Mouse (Mus musculus): ENCODE measurements around the gene Dab1.

DNA sequence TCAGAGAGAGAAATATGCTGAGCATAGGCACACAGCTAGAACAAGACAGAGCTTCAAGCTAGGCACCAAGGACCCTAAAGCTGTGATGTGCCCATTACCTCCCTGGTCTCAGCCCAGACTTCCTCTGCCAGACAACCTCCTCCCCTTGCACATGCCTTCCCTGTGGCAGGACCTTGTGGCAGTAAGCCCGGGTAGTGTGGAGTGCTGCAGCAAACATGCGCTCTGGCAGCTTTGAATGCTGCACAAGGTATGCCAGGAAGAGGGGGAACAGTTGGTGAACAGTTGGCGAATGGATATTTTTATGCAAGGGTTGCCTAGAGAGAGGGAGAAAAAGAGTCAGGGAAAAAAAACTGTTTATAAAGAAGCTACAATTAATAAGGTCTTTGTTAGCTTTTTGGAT is 262.5 kb downstream of the Dab1 start:
- TF ChIP-seq CTCF (IDR thresholded peaks at IDR 0.05; ENCODE audit: low read depth) (no peak), EP300 (IDR thresholded peaks at IDR 0.05; ENCODE audit: low read depth) (no peak)
